Mouse (Mus musculus) layer of hippocampus, adult 2 months (tissue): ENCODE data around the gene Gm15080. TPM values are rescaled to one million over a fixed set of nuclear protein-coding genes. Genes with fewer than 3 reads are reported as not detected.
"Not testable (repeated sequence)": the region's sequence is repeated elsewhere in the genome, so short reads cannot be mapped to it uniquely, and the experiment has no call there.

ENCODE experiments used
- DNase-seq, 2 experiments: peaks; one replicate each; pipeline ENCODE4 v3.0.0; 2022; ENCODE audit warnings: low spot score in 2 of 2
- H3K27ac ChIP-seq: fragments of 200-600 bp; 2 replicates; pipeline ENCODE4 v1.8.1; 2022
- H3K4me3 ChIP-seq: fragments of 200-600 bp; 2 replicates; pipeline ENCODE4 v1.8.1; 2022; ENCODE audit warnings: mild to moderate bottlenecking
- long read RNA-seq, 2 experiments: library from polyadenylated mRNA; stranded (forward); transcript quantifications; one replicate each; pipeline ENCODE4 v2.0.0; 2021; ENCODE audit warnings: borderline mapping rate in 2 of 2
- total RNA-seq, 2 experiments: library from RNA; stranded (reverse); gene quantifications; 2 replicates each; pipeline ENCODE4 v1.2.3; 2021

Gene Gm15080
- total RNA-seq, result not detected
- long read RNA-seq, experiment 1, result 0 reads
- long read RNA-seq, experiment 2, result 0 reads

- not testable (repeated sequence) for H3K4me3 ChIP-seq, DNase-seq, H3K27ac ChIP-seq
Measured at GRCm38 (mm10) chrX:147992693-147993092, at the start of gene Gm15080. TSS of gene Gm15080 (plus strand) at chrX:147992993.

Other genes with a start within 250 kb of the Gm15080 start
- gene Gm15128, start 227.0 kb upstream of the Gm15080 start, total RNA-seq, result not detected
- gene Gm15107, start 187.7 kb downstream of the Gm15080 start, total RNA-seq, result not detected